25 mouse cellular contexts compared by ENCODE assay signal in the genomic region with DNA sequence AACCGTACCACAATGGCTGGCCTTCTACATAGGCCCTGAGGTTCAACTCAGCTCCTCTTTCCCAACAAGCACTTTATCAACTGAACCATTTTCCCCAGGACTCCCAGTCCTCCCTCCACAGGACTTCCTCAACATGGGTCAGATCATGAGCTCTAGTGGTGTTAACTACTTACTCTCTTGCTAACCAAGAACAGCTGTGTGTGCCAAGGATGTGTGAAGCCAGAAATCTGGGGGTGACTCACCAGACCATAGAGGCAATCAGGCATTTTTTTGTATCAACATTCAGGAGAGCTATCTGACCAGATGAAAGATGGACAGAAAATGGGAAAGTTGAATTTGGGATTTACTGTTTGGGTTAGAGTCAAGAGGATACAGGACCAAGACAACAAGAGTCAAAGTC.
"Had no signal": no experiment of that assay in that cellular context is flagged by ENCODE, and none has a peak within 500 bp of the region (broad histone marks: within the 10 kb centered on the region; RNA-seq: fewer than 3 reads in every experiment).

No protein-coding gene starts in this region.

- H3K36me3 ChIP-seq: heart, embryonic 10.5 days; heart, embryonic 12.5 days; hindbrain, embryonic 12.5 days; kidney, embryonic 15.5 days; limb, embryonic 10.5 days; limb, embryonic 12.5 days; liver, embryonic 13.5 days; liver, embryonic 15.5 days had no signal

- H3K4me1 ChIP-seq: heart, embryonic 10.5 days; heart, embryonic 12.5 days; hindbrain, embryonic 12.5 days; kidney, embryonic 15.5 days; liver, embryonic 13.5 days; liver, embryonic 15.5 days had no signal

- DNase-seq: gastrocnemius, adult 2 months; gastrocnemius, postnatal 10 days; gastrocnemius, postnatal 25 days; heart, adult 18-20 months; heart, postnatal 10 days; heart, postnatal 4 days; kidney, adult 11 months; kidney, adult 2 months; kidney, adult 9 months; kidney, postnatal 25 days; kidney, postnatal 4 days; liver; liver, embryonic 13.5 days had no signal

- H3K9me3 ChIP-seq: heart, embryonic 10.5 days; heart, embryonic 12.5 days; hindbrain, embryonic 12.5 days; kidney, embryonic 15.5 days; limb, embryonic 10.5 days; limb, embryonic 12.5 days; liver, embryonic 13.5 days; liver, embryonic 15.5 days had no signal

- H3K4me2 ChIP-seq: heart, embryonic 12.5 days; hindbrain, embryonic 12.5 days; hindbrain, embryonic 14.5 days; kidney, embryonic 15.5 days; liver, embryonic 11.5 days; liver, embryonic 13.5 days; liver, embryonic 15.5 days had no signal

- H3K9ac ChIP-seq: heart, embryonic 12.5 days; hindbrain, embryonic 12.5 days; hindbrain, embryonic 14.5 days; kidney, embryonic 15.5 days; limb, embryonic 12.5 days; liver, embryonic 13.5 days; liver, embryonic 15.5 days had no signal

- H3K27ac ChIP-seq: gastrocnemius, adult 2 months; heart, embryonic 10.5 days; hindbrain, embryonic 12.5 days; hindbrain, embryonic 14.5 days; kidney, embryonic 15.5 days; kidney, postnatal 0 days; layer of hippocampus, adult 2 months; left cerebral cortex, adult 2 months; limb, embryonic 10.5 days; limb, embryonic 12.5 days; liver, embryonic 13.5 days; liver, embryonic 15.5 days had no signal

- H3K4me3 ChIP-seq: gastrocnemius, adult 2 months; heart, embryonic 10.5 days; heart, embryonic 12.5 days; hindbrain, embryonic 12.5 days; kidney, embryonic 15.5 days; layer of hippocampus, adult 2 months; left cerebral cortex, adult 2 months; limb, embryonic 10.5 days; limb, embryonic 12.5 days; liver, embryonic 13.5 days; liver, embryonic 15.5 days had no signal

- H3K27me3 ChIP-seq: heart, embryonic 12.5 days; kidney, embryonic 15.5 days; liver, embryonic 13.5 days; liver, embryonic 15.5 days had no signal
